Mouse (Mus musculus) bone marrow macrophage, adult 2 months (primary cell): ENCODE results near the gene Gipc3.

Experiments
- CTCF ChIP-seq: IDR thresholded peaks from 2 replicates; pipeline ENCODE4 v1.5.1; 2012; ENCODE audit warnings: low read depth, mild to moderate bottlenecking, low read length, moderate library complexity
- POLR2A ChIP-seq: IDR thresholded peaks from 2 replicates; pipeline ENCODE4 v1.6.1; 2012; ENCODE audit warnings: mild to moderate bottlenecking, low read depth, low read length, borderline replicate concordance

GRCm38 (mm10) chr10:81332277-81332676 lies 10.8 kb downstream of the Gipc3 start:
- TF ChIP-seq POLR2A (no peak), CTCF (no peak)
